30 mouse cellular contexts compared by ENCODE assay signal in genomic region chr3:144260886-144261285, GRCm38 (mm10). TPM values are rescaled to one million over a fixed set of nuclear protein-coding genes. Genes with fewer than 3 reads are reported as not detected.
DNase-seq lines count a peak whose midpoint lies in the region; ATAC-seq and TF ChIP-seq lines count a peak whose summit lies in the region.
"Had no signal": no experiment of that assay in that cellular context is flagged by ENCODE, and none has a peak within 500 bp of the region (broad histone marks: within the 10 kb centered on the region; RNA-seq: fewer than 3 reads in every experiment).

No protein-coding gene starts in this region.

- no peak overlapping the region for H3K9ac ChIP-seq in forebrain, embryonic 14.5 days (ENCODE audit: low read length)
- no peak overlapping the region for H3K9ac ChIP-seq in forebrain, embryonic 13.5 days
- H3K9ac ChIP-seq in MEL (ENCODE audit: control insufficient read depth, low read depth, low read length, poor library complexity, severe bottlenecking), result no peak overlapping the region
- H3K9ac ChIP-seq: embryonic facial prominence, embryonic 12.5 days; forebrain, embryonic 15.5 days; kidney, embryonic 15.5 days; liver, embryonic 14.5 days; neural tube, embryonic 15.5 days had no signal

- peaks cover 12% of the 10 kb centered on the region for H3K4me1 ChIP-seq in forebrain, embryonic 14.5 days (ENCODE audit: control insufficient read depth, insufficient read depth, low read length)
- H3K4me1 ChIP-seq in forebrain, embryonic 13.5 days, result peaks cover 20% of the 10 kb centered on the region
- H3K4me1 ChIP-seq in MEL (ENCODE audit: control insufficient read depth in 1 of 2, insufficient read depth in 2 of 2, low read length in 2 of 2), result peaks cover 0 to 8% of the 10 kb centered on the region in 2 experiments; a peak in 3 of 4 replicates
- H3K4me1 ChIP-seq: embryonic facial prominence, embryonic 12.5 days; kidney, embryonic 15.5 days had no signal

- no peak overlapping the region for H3K27ac ChIP-seq in forebrain, embryonic 14.5 days (ENCODE audit: low read depth, low read length)
- H3K27ac ChIP-seq in forebrain, embryonic 13.5 days, result no peak overlapping the region
- no peak overlapping the region for H3K27ac ChIP-seq in MEL (ENCODE audit: control insufficient read depth, low read depth, low read length)
- H3K27ac ChIP-seq: embryonic facial prominence, embryonic 12.5 days; hindbrain, embryonic 10.5 days; kidney, embryonic 15.5 days; liver, embryonic 14.5 days; macrophage; midbrain, embryonic 10.5 days; neural tube, embryonic 15.5 days had no signal

- H3K27me3 ChIP-seq in forebrain, embryonic 14.5 days (replicated peaks; ENCODE audit: control insufficient read depth, insufficient read depth, low read length), result no peaks in the 10 kb centered on the region
- H3K27me3 ChIP-seq in forebrain, embryonic 13.5 days, result no peaks in the 10 kb centered on the region
- H3K27me3 ChIP-seq in MEL (ENCODE audit: control insufficient read depth in 1 of 2, insufficient read depth in 2 of 2, low read length in 2 of 2), result peaks cover 0 to 2% of the 10 kb centered on the region in 2 experiments; a peak in 3 of 4 replicates
- H3K27me3 ChIP-seq: CH12.LX; embryonic facial prominence, embryonic 12.5 days; forebrain, embryonic 15.5 days; kidney, embryonic 15.5 days; neural tube, embryonic 15.5 days had no signal

- no peak for TF ChIP-seq POLR2A in MEL (IDR thresholded peaks at IDR 0.05; ENCODE audit: control insufficient read depth in 1 of 2, insufficient read depth in 1 of 2, low read depth in 1 of 2, low read length in 2 of 2, poor library complexity in 1 of 2)

- no peak overlapping the region for H3K4me2 ChIP-seq in forebrain, embryonic 14.5 days (ENCODE audit: low read length)
- H3K4me2 ChIP-seq in forebrain, embryonic 13.5 days, result no peak overlapping the region
- H3K4me2 ChIP-seq: embryonic facial prominence, embryonic 12.5 days; forebrain, embryonic 15.5 days; heart, embryonic 11.5 days; kidney, embryonic 15.5 days; neural tube, embryonic 15.5 days had no signal

- no peaks in the 10 kb centered on the region for H3K79me2 ChIP-seq in MEL (ENCODE audit: control insufficient read depth, insufficient read depth, low read length, poor library complexity)

- no peak overlapping the region for H3K4me3 ChIP-seq in forebrain, embryonic 14.5 days (ENCODE audit: low read depth, low read length)
- no peak overlapping the region for H3K4me3 ChIP-seq in forebrain, embryonic 13.5 days
- no peak overlapping the region for H3K4me3 ChIP-seq in MEL (ENCODE audit: control insufficient read depth in 1 of 2, insufficient read depth in 1 of 2, low read depth in 2 of 2, low read length in 2 of 2)
- H3K4me3 ChIP-seq: embryonic facial prominence, embryonic 12.5 days; erythroblast, embryonic 14.5 days; forebrain, embryonic 15.5 days; hindbrain, embryonic 10.5 days; kidney, embryonic 15.5 days; midbrain, embryonic 10.5 days; myocyte; neural tube, embryonic 15.5 days had no signal

- ATAC-seq in forebrain, embryonic 14.5 days, result no peak
- ATAC-seq in forebrain, embryonic 13.5 days, result no peak
- ATAC-seq in inflammation-experienced regulatory T-cells, adult 6 months, result peak; percentile 85
- ATAC-seq in cerebellum, adult (ENCODE audit: insufficient number of reproducible peaks, low FRiP score, low TSS enrichment), result no peak
- ATAC-seq: hindbrain, embryonic 16.5 days; intestine, postnatal 0 days; midbrain, embryonic 16.5 days had no signal

- TF ChIP-seq RAD21 in MEL (IDR thresholded peaks at IDR 0.05; ENCODE audit: low read depth, low read length), result no peak

- TF ChIP-seq EP300 in MEL (IDR thresholded peaks at IDR 0.05; ENCODE audit: low read depth in 1 of 2, low read length in 2 of 2), result peak; percentile 10 to 28; a peak in 1 of 4 replicates

- H3K9me3 ChIP-seq in forebrain, embryonic 14.5 days (replicated peaks; ENCODE audit: control insufficient read depth, low read length), result no peaks in the 10 kb centered on the region
- H3K9me3 ChIP-seq in forebrain, embryonic 13.5 days (replicated peaks), result no peaks in the 10 kb centered on the region
- no peaks in the 10 kb centered on the region for H3K9me3 ChIP-seq in MEL (replicated peaks; ENCODE audit: insufficient read depth, low read length)
- H3K9me3 ChIP-seq: embryonic facial prominence, embryonic 12.5 days; forebrain, embryonic 15.5 days; G1E; hindbrain, embryonic 10.5 days; kidney, embryonic 15.5 days; midbrain, embryonic 10.5 days; neural tube, embryonic 15.5 days had no signal

- no peak for TF ChIP-seq CTCF in MEL (IDR thresholded peaks at IDR 0.05 in 2 of 3, conservative IDR thresholded peaks at IDR 0.05 in 1 of 3; ENCODE audit: control insufficient read depth in 1 of 3, insufficient read depth in 1 of 3, low read depth in 2 of 3, low read length in 3 of 3, poor library complexity in 1 of 3, severe bottlenecking in 1 of 3)

- H3K36me3 ChIP-seq in forebrain, embryonic 14.5 days (ENCODE audit: control insufficient read depth, insufficient read depth, low read length), result no peaks in the 10 kb centered on the region
- no peaks in the 10 kb centered on the region for H3K36me3 ChIP-seq in forebrain, embryonic 13.5 days (ENCODE audit: poor library complexity, severe bottlenecking)
- peaks cover 0 to 3% of the 10 kb centered on the region in 2 experiments; a peak in 1 of 4 replicates for H3K36me3 ChIP-seq in MEL (ENCODE audit: control insufficient read depth in 1 of 2, insufficient read depth in 2 of 2, low read length in 2 of 2)
- H3K36me3 ChIP-seq: embryonic facial prominence, embryonic 12.5 days; forebrain, embryonic 15.5 days; G1E; hindbrain, embryonic 10.5 days; kidney, embryonic 15.5 days; midbrain, embryonic 10.5 days; neural tube, embryonic 15.5 days had no signal

- 63% methylated on average over 2 of the region's 2 CpGs for WGBS in forebrain, embryonic 14.5 days
- WGBS in forebrain, embryonic 13.5 days, result 82% methylated on average over 2 of the region's 2 CpGs

- DNase-seq in forebrain, embryonic 14.5 days (ENCODE audit: low spot score), result peak; percentile 37
- DNase-seq in lung, postnatal 25 days (ENCODE audit: low spot score), result peak; percentile 47
- no peak for DNase-seq in lung, adult 18-20 months
- DNase-seq in MEL (ENCODE audit: low read depth, low spot score), result peak; percentile 11
- DNase-seq in spleen, postnatal 14 days (ENCODE audit: low spot score in 2 of 2), result no peak
- DNase-seq: adrenal gland, postnatal 14 days; cerebellum, adult 11 months; gastrocnemius, postnatal 10 days; kidney, postnatal 4 days; right cerebral cortex, postnatal 14 days; thymus, postnatal 4 days had no signal

TF ChIP-seq in MEL, 35 proteins besides CTCF, POLR2A, EP300 and RAD21:
- TF ChIP-seq ZC3H11A (IDR thresholded peaks at IDR 0.05; ENCODE audit: low read depth, low read length) (no peak), RCOR1 (IDR thresholded peaks at IDR 0.05; ENCODE audit: low read depth, low read length) (no peak), GATA1 (IDR thresholded peaks at IDR 0.05; ENCODE audit: low read depth, low read length) (no peak), NRF1 (IDR thresholded peaks at IDR 0.05; ENCODE audit: insufficient read depth, low read depth, low read length, poor library complexity, severe bottlenecking) (no peak), MYB (IDR thresholded peaks at IDR 0.05; ENCODE audit: low read depth, low read length) (no peak), ZNF384 (IDR thresholded peaks at IDR 0.05; ENCODE audit: low read depth, low read length) (no peak), KAT2A (conservative IDR thresholded peaks at IDR 0.05; ENCODE audit: low read depth, low read length) (no peak), MAZ (IDR thresholded peaks at IDR 0.05; ENCODE audit: low read depth, low read length) (no peak), ZMIZ1 (IDR thresholded peaks at IDR 0.05; ENCODE audit: low read depth, low read length) (no peak), MYC (IDR thresholded peaks at IDR 0.05; ENCODE audit: low read depth, low read length) (no peak), CHD2 (IDR thresholded peaks at IDR 0.05; ENCODE audit: low read length) (no peak), MEF2A (IDR thresholded peaks at IDR 0.05; ENCODE audit: extremely low read depth, insufficient replicate concordance, low read depth, low read length, poor library complexity, severe bottlenecking) (no peak), ETS1 (IDR thresholded peaks at IDR 0.05; ENCODE audit: low read depth, low read length) (no peak), SIN3A (IDR thresholded peaks at IDR 0.05; ENCODE audit: low read length) (no peak), MXI1 (IDR thresholded peaks at IDR 0.05; ENCODE audit: low read depth, low read length) (no peak), TBP (IDR thresholded peaks at IDR 0.05; ENCODE audit: low read depth, low read length) (no peak), USF1 (IDR thresholded peaks at IDR 0.05; ENCODE audit: low read depth, low read length) (no peak), JUND (IDR thresholded peaks at IDR 0.05; ENCODE audit: low read depth, low read length) (no peak)
TF ChIP-seq in MEL: peak in this region for 0.

RNA-seq across cellular contexts. Expression of gene Lmo4, which starts 55.9 kb away (rescaled TPM):
- polyA plus RNA-seq in forebrain, embryonic 14.5 days (2014; fragmentation: Nextera tagmentation; extraction: Ambion mirVana), result 114 and 123 TPM in 2 replicates
- polyA plus RNA-seq in forebrain, embryonic 13.5 days (2015; fragmentation: Nextera tagmentation; extraction: Ambion mirVana), result 66.6 and 90.8 TPM in 2 replicates
- total RNA-seq in MEL (2012; rRNA removed), result 13.7 and 14.9 TPM in 2 replicates
- polyA plus RNA-seq in MEL (2012; ENCODE audit: insufficient read depth in 1 of 2, insufficient read length in 2 of 2, low read depth in 1 of 2, low replicate concordance in 2 of 2, missing spikeins in 1 of 2), result 10 to 100 TPM in 1 of 2 experiments, not detected in 1; 29.3 TPM
- 10 to 100 TPM in 2 of 3 experiments, 1 to 10 TPM in 1; 8.6 to 12.7 (median 10.9) TPM for polyA plus RNA-seq in inflammation-experienced regulatory T-cells, adult 6 months (2017; shearing (Covaris generic))

Comparison
In these comparisons a context has a peak if more than half of its experiments do, and no peak if none do; other contexts are left out.
1. DNase-seq: peak in forebrain, embryonic 14.5 days (single experiment), lung, postnatal 25 days (single experiment) and MEL (single experiment); none in lung, adult 18-20 months (0 of 2) and spleen, postnatal 14 days (0 of 2).